Mouse (Mus musculus) E14TG2a.4 (cell line): ENCODE measurements around the gene Fut4.

Source experiments
- H3K27me3 ChIP-seq: 2 replicates; pipeline ENCODE4 v1.6.1; 2014; ENCODE audit warnings: low read length, control low read depth; ENCODE audit not compliant: insufficient read depth
- H3K36me3 ChIP-seq: 2 replicates; pipeline ENCODE4 v1.6.1; 2014; ENCODE audit warnings: low read length, control low read depth; ENCODE audit not compliant: insufficient read depth
- H3K4me1 ChIP-seq: replicated peaks from 2 replicates; pipeline ENCODE4 v1.6.1; 2014; ENCODE audit warnings: low read depth, low read length, control low read depth
- H3K4me3 ChIP-seq: replicated peaks from 2 replicates; pipeline ENCODE4 v1.5.1; 2014; ENCODE audit warnings: mild to moderate bottlenecking, low read length
- H3K9me3 ChIP-seq: 2 replicates; pipeline ENCODE4 v1.6.1; 2014; ENCODE audit warnings: low read length, control low read depth
- CTCF ChIP-seq: conservative IDR thresholded peaks from 2 replicates; pipeline ENCODE4 v1.5.1; 2014; ENCODE audit warnings: low read length
- NANOG ChIP-seq: IDR thresholded peaks from 2 replicates; pipeline ENCODE4 v1.6.1; 2014; ENCODE audit warnings: borderline replicate concordance, low read length, mixed read lengths
- POU5F1 ChIP-seq: IDR thresholded peaks from 2 replicates; pipeline ENCODE4 v1.6.1; 2014; ENCODE audit warnings: low read length, borderline replicate concordance

The Fut4 gene

GRCm38 (mm10) chr9:14764765-14765164 lies 12.6 kb upstream of the Fut4 start:
- TF ChIP-seq POU5F1 (no peak), NANOG (no peak), CTCF (peak; percentile 87)
- Histone ChIP-seq H3K36me3 (no peaks in the 10 kb centered on the region), H3K4me3 (no peak overlapping the region), H3K27me3 (peaks cover 33% of the 10 kb centered on the region), H3K4me1 (peaks cover 6% of the 10 kb centered on the region), H3K9me3 (no peaks in the 10 kb centered on the region)

GRCm38 (mm10) chr9:14759261-14759660 lies 7.1 kb upstream of the Fut4 start:
- H3K4me3 ChIP-seq = no peak overlapping the region
- H3K27me3 ChIP-seq = peaks cover 30% of the 10 kb centered on the region
- no peak for TF ChIP-seq NANOG
- no peak for TF ChIP-seq CTCF
- TF ChIP-seq POU5F1 = no peak
- no peaks in the 10 kb centered on the region for H3K36me3 ChIP-seq
- no peaks in the 10 kb centered on the region for H3K9me3 ChIP-seq
- no peaks in the 10 kb centered on the region for H3K4me1 ChIP-seq

- Histone ChIP-seq H3K4me1 (no peaks in the 10 kb centered on the region), H3K4me3 (no peak overlapping the region), H3K36me3 (no peaks in the 10 kb centered on the region), H3K27me3 (peaks cover 28% of the 10 kb centered on the region), H3K9me3 (no peaks in the 10 kb centered on the region)
- TF ChIP-seq NANOG = no peak
- TF ChIP-seq POU5F1 = no peak
- TF ChIP-seq CTCF = no peak
Observed at GRCm38 (mm10) chr9:14758590-14758989, 6.4 kb upstream of the Fut4 start.

- Histone ChIP-seq H3K9me3 (no peaks in the 10 kb centered on the region), H3K36me3 (no peaks in the 10 kb centered on the region), H3K4me3 (no peak overlapping the region), H3K27me3 (peaks cover 58% of the 10 kb centered on the region), H3K4me1 (peaks cover 16% of the 10 kb centered on the region)
- no peak for TF ChIP-seq CTCF
- TF ChIP-seq POU5F1 = no peak
- no peak for TF ChIP-seq NANOG
Observed at GRCm38 (mm10) chr9:14754469-14754868, 2.3 kb upstream of the Fut4 start.

- H3K4me3 ChIP-seq = no peak overlapping the region
- TF ChIP-seq NANOG (no peak), CTCF (no peak), POU5F1 (no peak)
- H3K4me1 ChIP-seq = peaks cover 16% of the 10 kb centered on the region
- no peaks in the 10 kb centered on the region for H3K36me3 ChIP-seq
- peaks cover 62% of the 10 kb centered on the region for H3K27me3 ChIP-seq
- no peaks in the 10 kb centered on the region for H3K9me3 ChIP-seq
Observed at GRCm38 (mm10) chr9:14753947-14754346, 1.8 kb upstream of the Fut4 start.

- H3K27me3 ChIP-seq = peaks cover 72% of the 10 kb centered on the region
- no peaks in the 10 kb centered on the region for H3K36me3 ChIP-seq
- peak overlapping the region; percentile 75 for H3K4me3 ChIP-seq
- no peak for TF ChIP-seq CTCF
- TF ChIP-seq POU5F1 = no peak
- no peak for TF ChIP-seq NANOG
- H3K9me3 ChIP-seq = no peaks in the 10 kb centered on the region
- H3K4me1 ChIP-seq = peaks cover 16% of the 10 kb centered on the region
Observed at GRCm38 (mm10) chr9:14751503-14752000, 641 bp downstream of the Fut4 start.

- Histone ChIP-seq H3K9me3 (no peaks in the 10 kb centered on the region), H3K27me3 (peaks cover 72% of the 10 kb centered on the region), H3K36me3 (no peaks in the 10 kb centered on the region), H3K4me3 (peak overlapping the region; percentile 75), H3K4me1 (peaks cover 19% of the 10 kb centered on the region)
- TF ChIP-seq CTCF (no peak), NANOG (no peak), POU5F1 (no peak)
Observed at GRCm38 (mm10) chr9:14750901-14751502, 1.2 kb downstream of the Fut4 start.

GRCm38 (mm10) chr9:14740151-14740924 lies 11.9 kb downstream of the Fut4 start, which contains the start of gene Piwil4:
Gene Piwil4, minus strand, starts transcription at chr9:14740733.
- Histone ChIP-seq H3K36me3 (0 out of 2 replicates have a peak, but pooled peaks cover 4% of the 10 kb centered on the region), H3K27me3 (peaks cover 25% of the 10 kb centered on the region), H3K4me1 (peaks cover 36% of the 10 kb centered on the region), H3K4me3 (peak within 1 kb of the TSS; percentile 50), H3K9me3 (no peaks in the 10 kb centered on the region)
- TF ChIP-seq POU5F1 (no peak), CTCF (no peak), NANOG (no peak)

- Histone ChIP-seq H3K36me3 (0 out of 2 replicates have a peak, but pooled peaks cover 4% of the 10 kb centered on the region), H3K4me1 (peaks cover 36% of the 10 kb centered on the region), H3K9me3 (no peaks in the 10 kb centered on the region), H3K27me3 (peaks cover 25% of the 10 kb centered on the region), H3K4me3 (no peak overlapping the region)
- TF ChIP-seq NANOG (no peak), CTCF (no peak), POU5F1 (no peak)
Observed at GRCm38 (mm10) chr9:14739498-14740150, 12.6 kb downstream of the Fut4 start.
